Mouse (Mus musculus): ENCODE measurements around the gene Clec2i.
"Not testable (repeated sequence)": the region's sequence is repeated elsewhere in the genome, so short reads cannot be mapped to it uniquely, and the experiment has no call there.

GRCm38 (mm10) chr6:128935889-128936665 lies 48.7 kb downstream of the Clec2i start:
- not testable (repeated sequence) for TF ChIP-seq POLR2A (IDR thresholded peaks at IDR 0.05; ENCODE audit: insufficient read length, low read depth); SRF (IDR thresholded peaks at IDR 0.05; ENCODE audit: control insufficient read depth, insufficient read length, low read depth); POLR2AphosphoS2 (IDR thresholded peaks at IDR 0.05; ENCODE audit: insufficient read length, low read depth)
